Mouse (Mus musculus) liver, embryonic 14.5 days (tissue): ENCODE results near the gene Fgf8. TPM values are rescaled to one million over a fixed set of nuclear protein-coding genes. Genes with fewer than 3 reads are reported as not detected.

Experiments used
- ATAC-seq: fragments of 200-750 bp; cut with Nextera tagmentation; 2 replicates; pipeline ENCODE4 v1.8.0; 2017; ENCODE audit warnings: moderate number of reproducible peaks, mild to moderate bottlenecking, moderate library complexity; ENCODE audit not compliant: insufficient read depth
- DNase-seq, 3 experiments: peaks; one replicate each; pipeline ENCODE4 v3.0.0-alpha.2; 2012 to 2013; ENCODE audit warnings: low read depth in 3 of 3, low spot score in 3 of 3
- H3K27ac ChIP-seq: fragments of 300-500 bp; sonication (generic); 2 replicates; pipeline ENCODE4 v1.5.1; 2014; ENCODE audit warnings: moderate library complexity, mild to moderate bottlenecking, control low read depth, inconsistent platforms
- H3K27me3 ChIP-seq: fragments of 300-500 bp; sonication (generic); 2 replicates; pipeline ENCODE4 v1.6.1; 2014; ENCODE audit warnings: mild to moderate bottlenecking, low read length, moderate library complexity; ENCODE audit not compliant: control insufficient read depth, insufficient read depth
- H3K36me3 ChIP-seq: fragments of 300-500 bp; sonication (generic); replicated peaks from 2 replicates; pipeline ENCODE4 v1.6.1; 2014; ENCODE audit warnings: low read depth; ENCODE audit not compliant: control insufficient read depth, insufficient read depth
- H3K4me1 ChIP-seq, 2 experiments: fragments of 200-500 bp in 1 of 2; fragments of 300-500 bp in 1 of 2; sonication (generic) in 1 of 2; replicated peaks; 2 replicates each; pipeline ENCODE4 v1.6.1; 2012 to 2014; ENCODE audit warnings: antibody characterized with exemption in 1 of 2, inconsistent platforms in 1 of 2, low read length in 1 of 2; ENCODE audit not compliant: control insufficient read depth in 2 of 2, insufficient read depth in 2 of 2
- H3K4me2 ChIP-seq: fragments of 300-500 bp; sonication (generic); 2 replicates; pipeline ENCODE4 v1.6.1; 2014; ENCODE audit warnings: low read depth, mild to moderate bottlenecking, control low read depth, moderate library complexity
- H3K4me3 ChIP-seq, 2 experiments: fragments of 200-500 bp in 1 of 2; fragments of 300-500 bp in 1 of 2; sonication (generic) in 1 of 2; 2 replicates each; pipeline ENCODE4 v1.5.1; 2012 to 2014; ENCODE audit warnings: low read depth in 2 of 2, low read length in 2 of 2, mild to moderate bottlenecking in 2 of 2, control low read depth in 1 of 2, inconsistent platforms in 1 of 2, moderate library complexity in 1 of 2; ENCODE audit not compliant: insufficient read depth in 1 of 2
- H3K9ac ChIP-seq: fragments of 300-500 bp; sonication (generic); replicated peaks from 2 replicates; pipeline ENCODE4 v1.6.1; 2014; ENCODE audit warnings: mild to moderate bottlenecking, control low read depth, moderate library complexity
- H3K9me3 ChIP-seq: fragments of 300-500 bp; sonication (generic); 2 replicates; pipeline ENCODE4 v1.6.1; 2016; ENCODE audit warnings: low read length, mixed read lengths; ENCODE audit not compliant: control insufficient read depth
- CTCF ChIP-seq: IDR thresholded peaks from 2 replicates; pipeline ENCODE4 v1.5.1; 2016; ENCODE audit warnings: antibody characterized with exemption, low read depth, control low read depth
- EP300 ChIP-seq: IDR thresholded peaks from 2 replicates; pipeline ENCODE4 v1.6.1; 2016; ENCODE audit warnings: antibody characterized with exemption, low read depth
- WGBS: fragments of 180-500 bp; shearing (Covaris S2); extraction: QIAGEN DNeasy Blood & Tissue Kit; methylation state at CpG from one replicate; pipeline ENCODE4 v1.1.7; 2014; ENCODE audit not compliant: insufficient replicate concordance; 5-methylcytosine and 5-hydroxymethylcytosine counted together
- polyA plus RNA-seq, 2 experiments: library from polyadenylated mRNA; depleted of rRNA in 1 of 2; stranded (reverse) in 1 of 2; unstranded in 1 of 2; fragments of >200 nt; fragmentation: Nextera tagmentation in 1 of 2; extraction: Ambion mirVana in 1 of 2; gene quantifications; 2 replicates each; pipeline versions ENCODE4 v1.2.1 to v1.2.3; 2012 to 2014

Gene Fgf8
- polyA plus RNA-seq, 2 experiments = 0.08 TPM; not detected in 1

DNA sequence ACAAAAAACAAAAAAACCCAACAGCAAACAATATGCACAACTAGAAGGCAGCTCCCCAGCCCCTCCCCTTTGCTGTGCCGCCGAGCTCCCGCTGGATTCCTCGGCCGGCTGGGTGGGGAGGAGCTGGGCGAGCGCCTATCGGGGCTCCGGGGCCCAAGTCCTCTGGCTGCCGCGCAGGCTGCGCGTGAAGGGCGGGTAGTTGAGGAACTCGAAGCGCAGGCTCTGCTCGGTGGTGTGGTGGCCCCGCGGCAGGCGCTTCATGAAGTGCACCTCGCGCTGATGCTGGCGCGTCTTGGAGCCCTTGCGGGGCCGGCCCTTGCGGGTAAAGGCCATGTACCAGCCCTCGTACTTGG, 5.9 kb downstream of the Fgf8 start:
- Histone ChIP-seq H3K36me3 (no peaks in the 10 kb centered on the region), H3K4me1 (peaks cover 0 to 2% of the 10 kb centered on the region in 2 experiments; a peak in 1 of 4 replicates), H3K9me3 (no peaks in the 10 kb centered on the region), H3K27me3 (peaks cover 75% of the 10 kb centered on the region), H3K9ac (no peak overlapping the region), H3K4me3 (no peak overlapping the region), H3K27ac (no peak overlapping the region), H3K4me2 (no peak overlapping the region; the same call in 1 of the 2 replicates)
- ATAC-seq (peak; percentile 39; the same call in 1 of the 2 replicates), DNase-seq (peak in 1 of 3 experiments; percentile 24)
- no peak for TF ChIP-seq EP300
- TF ChIP-seq CTCF = no peak
- WGBS = under 1% methylated on average over 28 of the region's 28 CpGs

DNA sequence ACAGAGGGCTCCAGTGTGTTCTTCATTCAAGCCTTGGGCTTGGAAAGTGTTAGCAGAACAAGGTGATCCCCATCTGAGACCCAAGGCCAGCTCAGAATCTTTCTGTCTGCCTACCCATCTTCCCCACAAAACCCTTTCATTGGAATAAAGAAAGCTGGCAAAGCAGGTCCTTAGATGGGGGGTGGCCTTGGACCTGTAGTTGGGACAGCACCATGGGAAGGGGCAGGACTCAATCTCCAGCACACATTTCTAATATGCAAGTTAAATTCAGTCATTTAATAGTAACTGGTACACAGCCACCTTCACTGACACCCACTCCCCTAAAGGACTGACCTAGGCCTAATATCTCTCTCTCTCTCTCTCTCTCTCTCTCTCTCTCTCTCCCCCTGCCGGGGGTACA, 6.5 kb downstream of the Fgf8 start:
- Histone ChIP-seq H3K36me3 (no peaks in the 10 kb centered on the region), H3K27me3 (peaks cover 69% of the 10 kb centered on the region), H3K9me3 (no peaks in the 10 kb centered on the region), H3K4me1 (peaks cover 0 to 2% of the 10 kb centered on the region in 2 experiments; a peak in 1 of 4 replicates), H3K9ac (no peak overlapping the region), H3K4me3 (no peak overlapping the region), H3K4me2 (no peak overlapping the region), H3K27ac (no peak overlapping the region)
- TF ChIP-seq CTCF (no peak), EP300 (no peak)
- no peak for ATAC-seq
- WGBS = 31% methylated on average over 1 of the region's 1 CpGs
- no peak for DNase-seq

DNA sequence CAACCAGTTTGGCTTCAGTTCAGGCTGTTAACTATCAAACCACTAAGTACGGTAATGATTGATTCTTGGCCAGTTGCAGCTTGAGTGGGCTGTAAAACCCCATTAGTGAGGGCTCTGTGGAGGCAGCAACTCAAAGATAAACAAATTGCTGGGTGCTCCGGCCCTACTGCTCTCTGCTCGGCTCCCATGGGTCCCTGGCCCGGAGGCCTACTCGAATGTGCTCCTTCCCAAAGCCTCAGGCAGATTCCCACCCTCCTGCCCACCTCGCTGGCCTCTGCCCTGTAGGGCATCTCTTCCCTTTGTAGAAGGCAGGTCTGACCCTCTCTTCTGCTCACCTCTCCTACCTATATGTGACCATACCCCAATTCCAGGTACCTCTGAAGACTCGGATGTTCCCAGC, 8.0 kb downstream of the Fgf8 start:
- no peak for ATAC-seq
- Histone ChIP-seq H3K9ac (no peak overlapping the region), H3K4me3 (no peak overlapping the region), H3K36me3 (no peaks in the 10 kb centered on the region), H3K27ac (no peak overlapping the region), H3K4me2 (no peak overlapping the region), H3K27me3 (peaks cover 54% of the 10 kb centered on the region), H3K4me1 (peaks cover 0 to 2% of the 10 kb centered on the region in 2 experiments; a peak in 1 of 4 replicates), H3K9me3 (no peaks in the 10 kb centered on the region)
- DNase-seq = no peak
- TF ChIP-seq EP300 = no peak
- TF ChIP-seq CTCF = no peak
- 47% methylated on average over 7 of the region's 7 CpGs for WGBS

DNA sequence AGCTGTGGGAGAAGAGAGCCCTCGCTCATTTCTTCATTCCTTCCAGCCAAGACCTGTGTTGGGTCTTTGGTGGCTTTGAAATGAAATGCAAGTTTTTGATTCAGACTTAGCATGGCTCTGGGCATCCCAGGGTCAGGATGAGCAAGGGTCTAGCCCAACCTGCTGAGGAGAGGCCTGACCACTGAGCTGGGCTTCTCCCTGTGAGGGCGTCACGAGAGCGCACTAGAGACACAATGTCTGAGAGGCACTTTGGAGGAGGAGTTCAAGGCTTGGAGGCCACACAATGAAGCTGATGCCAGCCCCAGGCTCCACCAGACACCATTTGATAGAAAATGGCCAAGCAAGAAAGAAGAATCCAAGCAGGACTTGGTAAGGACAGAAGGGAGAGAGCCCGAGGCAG, 8.5 kb downstream of the Fgf8 start:
- Histone ChIP-seq H3K27me3 (peaks cover 48% of the 10 kb centered on the region), H3K4me2 (no peak overlapping the region), H3K9ac (no peak overlapping the region), H3K27ac (no peak overlapping the region), H3K9me3 (no peaks in the 10 kb centered on the region), H3K4me3 (no peak overlapping the region), H3K36me3 (no peaks in the 10 kb centered on the region), H3K4me1 (peaks cover 0 to 2% of the 10 kb centered on the region in 2 experiments; a peak in 1 of 4 replicates)
- no peak for ATAC-seq
- no peak for DNase-seq
- TF ChIP-seq CTCF (no peak), EP300 (no peak)
- WGBS = 61% methylated on average over 5 of the region's 5 CpGs

DNA sequence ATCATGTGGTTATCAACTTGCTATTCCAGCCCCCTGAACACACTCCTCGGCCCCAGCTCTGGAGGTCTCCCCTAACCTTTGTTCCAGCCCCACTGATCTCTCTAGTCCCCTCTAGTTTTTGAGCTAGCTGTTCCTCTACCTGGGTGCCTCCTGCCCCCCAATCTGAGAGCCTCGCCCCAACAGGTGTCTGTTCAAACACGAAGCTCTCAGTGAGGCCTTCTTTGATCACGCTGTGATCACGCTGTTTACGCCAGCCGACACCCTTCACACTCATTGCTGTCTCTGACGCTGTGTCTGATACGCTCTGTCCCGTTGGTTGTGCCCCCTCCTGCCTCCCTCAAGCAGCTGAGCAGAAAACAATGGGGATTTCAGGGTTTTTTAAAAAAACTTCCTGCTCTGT, 9.2 kb downstream of the Fgf8 start:
- 25% methylated on average over 10 of the region's 10 CpGs for WGBS
- peaks cover 42% of the 10 kb centered on the region for H3K27me3 ChIP-seq
- no peaks in the 10 kb centered on the region for H3K9me3 ChIP-seq
- H3K36me3 ChIP-seq = no peaks in the 10 kb centered on the region
- DNase-seq (no peak), ATAC-seq (no peak)
- no peak overlapping the region for H3K27ac ChIP-seq
- no peak overlapping the region for H3K4me3 ChIP-seq
- H3K4me2 ChIP-seq = no peak overlapping the region
- no peak overlapping the region for H3K9ac ChIP-seq
- TF ChIP-seq CTCF = no peak
- TF ChIP-seq EP300 = no peak
- peaks cover 0 to 2% of the 10 kb centered on the region in 2 experiments; a peak in 1 of 4 replicates for H3K4me1 ChIP-seq
